Mouse (Mus musculus): ENCODE results near the gene Kcnn3.

DNA sequence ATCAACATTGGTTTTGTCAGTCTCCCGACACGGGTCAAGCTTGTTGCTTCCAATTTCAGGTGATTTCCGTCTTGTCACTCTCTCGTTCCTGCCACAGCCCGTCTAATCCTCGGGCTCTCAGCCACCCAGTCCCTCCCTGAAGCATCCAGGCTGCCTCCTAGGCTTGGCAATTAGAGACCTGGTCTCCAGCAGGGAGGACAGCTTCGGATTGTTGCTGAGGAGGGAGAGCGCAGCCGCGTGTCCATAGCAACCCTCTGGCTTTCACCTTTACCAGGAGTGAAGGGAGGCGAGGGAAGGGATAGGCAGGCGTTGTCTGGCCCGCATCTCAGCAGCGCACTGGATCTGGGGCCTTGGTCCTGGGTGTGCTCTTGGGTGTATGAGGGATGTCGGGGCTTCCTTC is 8.6 kb upstream of the Kcnn3 start:
- TF ChIP-seq CTCF (IDR thresholded peaks at IDR 0.05; ENCODE audit: low read depth) (no peak), EP300 (IDR thresholded peaks at IDR 0.05; ENCODE audit: low read depth) (no peak)
